Mouse (Mus musculus): ENCODE measurements around the gene Spcs2. TPM values are rescaled to one million over a fixed set of nuclear protein-coding genes. Genes with fewer than 3 reads are reported as not detected.

The Spcs2 gene
- polyA plus RNA-seq, 1 experiment = 111 TPM

DNA sequence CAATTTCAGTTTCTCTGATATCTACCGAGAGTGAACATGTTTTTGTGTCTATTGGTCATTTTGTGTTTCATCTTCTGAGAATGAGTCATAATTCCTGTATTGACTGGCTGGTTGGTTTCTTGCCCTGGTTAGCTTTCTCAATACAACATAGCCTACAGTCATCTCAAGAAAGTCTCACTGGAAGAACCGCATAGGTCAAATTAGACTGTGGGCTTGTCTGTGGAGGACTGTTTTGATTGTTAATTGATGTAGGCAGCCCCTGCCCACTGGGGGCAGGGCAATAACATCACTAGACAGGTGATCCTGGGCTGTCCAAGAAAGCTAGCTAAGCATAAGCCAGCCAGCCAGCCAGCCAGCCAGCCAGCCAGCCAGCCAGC is 29.4 kb downstream of the Spcs2 start:
- Histone ChIP-seq H3K27me3 (ENCODE audit: control insufficient read depth, insufficient read depth, insufficient read length) (no peaks in the 10 kb centered on the region), H3K4me2 (ENCODE audit: low read depth) (no peak overlapping the region), H3ac (ENCODE audit: control insufficient read depth, insufficient read length) (no peak overlapping the region), H3K79me2 (ENCODE audit: control insufficient read depth, insufficient read depth) (no peaks in the 10 kb centered on the region), H3K4me3 (no peak overlapping the region), H3K36me3 (ENCODE audit: control insufficient read depth, insufficient read depth) (peaks cover 13% of the 10 kb centered on the region)
- TF ChIP-seq MAX (IDR thresholded peaks at IDR 0.05; ENCODE audit: low read depth) (no peak), MYOD1 (IDR thresholded peaks at IDR 0.05; ENCODE audit: control insufficient read depth in 1 of 3, insufficient read length in 2 of 3, low read depth in 2 of 3) (no peak), SRF (IDR thresholded peaks at IDR 0.05; ENCODE audit: control insufficient read depth, insufficient read length, low read depth) (no peak), POLR2AphosphoS2 (IDR thresholded peaks at IDR 0.05; ENCODE audit: insufficient read length, low read depth) (no peak), POLR2A (IDR thresholded peaks at IDR 0.05; ENCODE audit: insufficient read length, low read depth) (no peak), TCF12 (IDR thresholded peaks at IDR 0.05; ENCODE audit: insufficient read depth, poor library complexity, severe bottlenecking) (no peak), MYOG (IDR thresholded peaks at IDR 0.05; ENCODE audit: control insufficient read depth in 1 of 3, insufficient read depth in 1 of 3, insufficient read length in 2 of 3, low read depth in 2 of 3) (no peak), USF1 (IDR thresholded peaks at IDR 0.05; ENCODE audit: low read depth) (no peak), REST (IDR thresholded peaks at IDR 0.05; ENCODE audit: insufficient read depth, insufficient read length) (no peak), E2F4 (IDR thresholded peaks at IDR 0.05; ENCODE audit: insufficient read depth) (no peak), CEBPB (IDR thresholded peaks at IDR 0.05; ENCODE audit: insufficient read depth, poor library complexity, severe bottlenecking) (no peak), TCF3 (IDR thresholded peaks at IDR 0.05; ENCODE audit: insufficient read length, low read depth) (no peak)

- no peak overlapping the region for H3ac ChIP-seq (ENCODE audit: control insufficient read depth, insufficient read length)
- no peak overlapping the region for H3K4me2 ChIP-seq (ENCODE audit: low read depth)
- no peaks in the 10 kb centered on the region for H3K27me3 ChIP-seq (ENCODE audit: control insufficient read depth, insufficient read depth, insufficient read length)
- H3K36me3 ChIP-seq (ENCODE audit: control insufficient read depth, insufficient read depth) = peaks cover 7% of the 10 kb centered on the region
- no peaks in the 10 kb centered on the region for H3K79me2 ChIP-seq (ENCODE audit: control insufficient read depth, insufficient read depth)
- TF ChIP-seq SRF (IDR thresholded peaks at IDR 0.05; ENCODE audit: control insufficient read depth, insufficient read length, low read depth) (no peak), TCF12 (IDR thresholded peaks at IDR 0.05; ENCODE audit: insufficient read depth, poor library complexity, severe bottlenecking) (no peak), POLR2A (IDR thresholded peaks at IDR 0.05; ENCODE audit: insufficient read length, low read depth) (no peak), E2F4 (IDR thresholded peaks at IDR 0.05; ENCODE audit: insufficient read depth) (no peak), MAX (IDR thresholded peaks at IDR 0.05; ENCODE audit: low read depth) (no peak), POLR2AphosphoS2 (IDR thresholded peaks at IDR 0.05; ENCODE audit: insufficient read length, low read depth) (no peak)
- no peak overlapping the region for H3K4me3 ChIP-seq
Measured at GRCm38 (mm10) chr7:99833115-99833845, 30.0 kb downstream of the Spcs2 start.

- H3K4me3 ChIP-seq = peak within 1 kb of the TSS; percentile 26
- no peak within 1 kb of the TSS for H3ac ChIP-seq (ENCODE audit: control insufficient read depth, insufficient read length)
- H3K36me3 ChIP-seq (ENCODE audit: control insufficient read depth, insufficient read depth) = no peaks in the 10 kb centered on the region
- peak within 1 kb of the TSS; percentile 90 for H3K4me2 ChIP-seq (ENCODE audit: low read depth)
- TF ChIP-seq TCF12 (IDR thresholded peaks at IDR 0.05; ENCODE audit: insufficient read depth, poor library complexity, severe bottlenecking) (no peak), POLR2AphosphoS2 (IDR thresholded peaks at IDR 0.05; ENCODE audit: insufficient read length, low read depth) (peak; percentile 56), POLR2A (IDR thresholded peaks at IDR 0.05; ENCODE audit: insufficient read length, low read depth) (peak; percentile 80), MYOG (IDR thresholded peaks at IDR 0.05; ENCODE audit: control insufficient read depth in 1 of 3, insufficient read depth in 1 of 3, insufficient read length in 2 of 3, low read depth in 2 of 3) (no peak)
- no peaks in the 10 kb centered on the region for H3K27me3 ChIP-seq (ENCODE audit: control insufficient read depth, insufficient read depth, insufficient read length)
- H3K79me2 ChIP-seq (ENCODE audit: control insufficient read depth, insufficient read depth) = no peaks in the 10 kb centered on the region
Measured at GRCm38 (mm10) chr7:99828083-99828570, 35.1 kb downstream of the Spcs2 start, which contains the start of gene Neu3. Gene Neu3 (minus strand): TSS chr7:99828417.

- no peak overlapping the region for H3K4me2 ChIP-seq (ENCODE audit: low read depth)
- TF ChIP-seq CEBPB (IDR thresholded peaks at IDR 0.05; ENCODE audit: insufficient read depth, poor library complexity, severe bottlenecking) = no peak
- no peak for TF ChIP-seq MAX (IDR thresholded peaks at IDR 0.05; ENCODE audit: low read depth)
- TF ChIP-seq TCF3 (IDR thresholded peaks at IDR 0.05; ENCODE audit: insufficient read length, low read depth) = no peak
- TF ChIP-seq POLR2A (IDR thresholded peaks at IDR 0.05; ENCODE audit: insufficient read length, low read depth) = no peak
- no peak for TF ChIP-seq USF1 (IDR thresholded peaks at IDR 0.05; ENCODE audit: low read depth)
- TF ChIP-seq MYOG (IDR thresholded peaks at IDR 0.05; ENCODE audit: control insufficient read depth in 1 of 3, insufficient read depth in 1 of 3, insufficient read length in 2 of 3, low read depth in 2 of 3) = no peak
- TF ChIP-seq TCF12 (IDR thresholded peaks at IDR 0.05; ENCODE audit: insufficient read depth, poor library complexity, severe bottlenecking) = no peak
- no peak for TF ChIP-seq POLR2AphosphoS2 (IDR thresholded peaks at IDR 0.05; ENCODE audit: insufficient read length, low read depth)
- TF ChIP-seq E2F4 (IDR thresholded peaks at IDR 0.05; ENCODE audit: insufficient read depth) = no peak
- no peak for TF ChIP-seq SRF (IDR thresholded peaks at IDR 0.05; ENCODE audit: control insufficient read depth, insufficient read length, low read depth)
- H3K27me3 ChIP-seq (ENCODE audit: control insufficient read depth, insufficient read depth, insufficient read length) = no peaks in the 10 kb centered on the region
- no peaks in the 10 kb centered on the region for H3K36me3 ChIP-seq (ENCODE audit: control insufficient read depth, insufficient read depth)
- no peaks in the 10 kb centered on the region for H3K79me2 ChIP-seq (ENCODE audit: control insufficient read depth, insufficient read depth)
- no peak overlapping the region for H3K4me3 ChIP-seq
- no peak overlapping the region for H3ac ChIP-seq (ENCODE audit: control insufficient read depth, insufficient read length)
Measured at GRCm38 (mm10) chr7:99826096-99826495, 37.2 kb downstream of the Spcs2 start.

- Histone ChIP-seq H3K79me2 (ENCODE audit: control insufficient read depth, insufficient read depth) (no peaks in the 10 kb centered on the region), H3K27me3 (ENCODE audit: control insufficient read depth, insufficient read depth, insufficient read length) (no peaks in the 10 kb centered on the region), H3K4me3 (no peak overlapping the region), H3K4me2 (ENCODE audit: low read depth) (no peak overlapping the region), H3ac (ENCODE audit: control insufficient read depth, insufficient read length) (no peak overlapping the region), H3K36me3 (ENCODE audit: control insufficient read depth, insufficient read depth) (no peaks in the 10 kb centered on the region)
- no peak for TF ChIP-seq TCF12 (IDR thresholded peaks at IDR 0.05; ENCODE audit: insufficient read depth, poor library complexity, severe bottlenecking)
- TF ChIP-seq POLR2AphosphoS2 (IDR thresholded peaks at IDR 0.05; ENCODE audit: insufficient read length, low read depth) = no peak
- TF ChIP-seq CEBPB (IDR thresholded peaks at IDR 0.05; ENCODE audit: insufficient read depth, poor library complexity, severe bottlenecking) = no peak
- no peak for TF ChIP-seq REST (IDR thresholded peaks at IDR 0.05; ENCODE audit: insufficient read depth, insufficient read length)
- no peak for TF ChIP-seq POLR2A (IDR thresholded peaks at IDR 0.05; ENCODE audit: insufficient read length, low read depth)
- TF ChIP-seq MYOD1 (IDR thresholded peaks at IDR 0.05; ENCODE audit: control insufficient read depth in 1 of 3, insufficient read length in 2 of 3, low read depth in 2 of 3) = no peak
Measured at GRCm38 (mm10) chr7:99825511-99825910, 37.8 kb downstream of the Spcs2 start.

All from myocyte (in vitro differentiated cells).